Mouse (Mus musculus) spleen, postnatal 14 days (tissue): ENCODE results near the gene Clasp1.

ENCODE experiments used
- DNase-seq, 2 experiments: peaks; one replicate each; pipeline ENCODE4 v3.0.0; 2021 to 2022; ENCODE audit warnings: low spot score in 2 of 2

Clasp1 gene

DNA sequence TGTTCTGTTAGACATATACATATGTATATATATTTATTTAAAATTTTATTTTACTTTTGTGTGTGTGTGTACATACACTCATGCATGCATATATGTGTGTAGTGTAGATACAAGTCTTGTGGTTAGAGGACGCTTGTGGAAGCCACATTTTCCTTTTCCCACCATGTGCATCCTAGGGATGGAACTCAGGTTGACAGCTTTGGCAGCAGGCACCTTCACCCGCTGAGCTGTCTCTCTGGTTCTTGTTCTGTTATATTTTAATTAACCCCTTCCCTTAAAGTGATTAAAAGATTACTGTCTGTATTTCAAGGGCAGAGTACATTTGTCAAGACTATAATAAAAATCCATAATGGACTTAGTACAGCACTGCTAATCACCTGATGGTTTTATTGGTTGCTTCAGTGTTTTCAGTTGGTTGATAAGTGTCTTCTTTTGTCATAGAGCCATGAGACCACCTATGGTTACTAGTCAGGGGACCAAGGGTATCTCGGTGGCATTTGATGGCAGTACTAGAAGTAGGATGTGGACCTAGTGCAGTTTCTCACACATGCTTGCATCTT is 62.1 kb downstream of the Clasp1 start:
- DNase-seq = no peak

DNA sequence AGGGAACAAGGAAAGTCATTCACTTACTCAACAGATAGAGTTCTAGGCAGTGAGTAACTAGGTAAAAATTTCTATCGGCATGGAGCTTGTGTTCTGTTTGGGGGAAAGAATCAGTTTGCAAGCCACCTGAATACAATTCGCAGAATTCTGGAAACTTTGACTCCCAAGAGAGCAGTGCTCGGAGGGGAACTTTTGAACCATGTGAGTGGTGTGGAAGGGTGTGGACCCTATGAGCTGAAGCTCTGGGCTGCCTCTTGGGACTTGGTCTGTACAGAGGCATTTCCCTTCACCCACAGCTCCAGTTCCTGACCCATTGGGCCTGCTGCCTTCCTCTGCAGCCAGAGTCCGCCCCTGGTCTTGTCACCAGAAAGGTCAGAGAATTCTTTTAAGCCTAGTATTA is 64.7 kb downstream of the Clasp1 start:
- no peak for DNase-seq

DNA sequence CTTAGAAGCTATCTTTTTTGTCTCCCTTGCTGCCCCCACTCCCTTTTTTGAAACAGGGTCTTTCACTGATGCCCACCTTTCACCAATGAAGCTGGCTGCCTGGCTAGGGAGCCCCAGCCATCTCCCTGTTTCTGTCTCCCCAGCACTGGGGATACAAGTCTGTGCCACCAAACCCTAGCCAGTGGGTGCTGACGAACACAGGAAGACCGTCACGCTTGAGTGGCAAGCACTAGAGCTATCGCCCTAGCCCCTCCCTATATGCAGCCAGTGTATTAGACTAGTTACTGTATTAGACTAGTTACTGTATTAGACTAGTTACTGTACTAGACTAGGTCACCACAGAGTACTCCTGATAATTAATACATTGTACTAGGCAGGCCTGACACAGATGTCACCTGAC is 66.0 kb downstream of the Clasp1 start:
- peak; percentile 28 to 46 for DNase-seq

DNA sequence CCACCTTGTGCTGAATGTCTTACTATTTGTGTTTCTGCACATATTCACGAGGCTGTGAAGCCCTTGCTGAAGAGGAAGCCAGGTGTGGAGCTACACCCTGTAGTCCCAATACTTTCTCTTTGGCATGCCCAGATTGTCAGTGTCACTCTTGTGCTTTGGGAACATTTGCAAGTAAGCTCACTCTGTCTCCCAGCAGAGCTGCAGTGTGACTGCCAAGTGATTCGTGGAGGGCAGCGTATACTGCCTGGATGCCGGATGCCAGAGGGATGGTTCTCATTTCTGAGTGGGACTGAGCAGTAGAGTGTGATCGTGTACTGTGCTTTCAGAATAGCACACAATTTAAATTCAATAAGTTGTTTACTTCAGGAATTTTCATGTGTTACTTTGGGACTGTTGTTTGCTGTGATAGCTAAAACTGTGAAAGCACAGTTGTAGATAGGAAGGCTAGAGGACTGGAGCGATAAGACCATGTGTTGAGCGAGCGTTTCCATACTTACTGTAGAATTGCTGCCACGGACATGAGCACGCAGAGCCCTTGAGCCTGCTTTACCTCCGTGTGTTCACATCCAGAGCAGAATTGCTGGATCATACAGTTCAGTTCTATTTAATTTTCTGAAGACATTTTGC is 68.5 kb downstream of the Clasp1 start:
- DNase-seq = no peak

DNA sequence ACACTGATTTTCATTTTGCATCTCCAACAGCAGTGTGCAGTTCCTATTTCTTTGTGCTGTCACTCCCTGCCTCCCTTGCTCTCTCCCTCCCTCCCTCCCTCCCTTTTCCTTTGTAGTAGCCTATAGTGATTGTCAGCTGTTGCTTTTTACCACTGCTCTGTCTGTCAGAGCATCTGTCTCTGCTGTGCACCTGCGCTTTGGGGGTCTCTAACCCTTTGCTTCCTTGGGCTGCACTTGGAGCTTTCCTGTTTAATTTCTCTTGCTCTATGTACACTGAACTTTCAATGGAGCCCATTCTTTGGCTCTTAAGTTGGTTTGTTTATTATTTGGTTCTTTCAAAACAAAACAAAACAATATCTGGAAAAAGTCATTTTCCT is 69.0 kb downstream of the Clasp1 start:
- DNase-seq = no peak

DNA sequence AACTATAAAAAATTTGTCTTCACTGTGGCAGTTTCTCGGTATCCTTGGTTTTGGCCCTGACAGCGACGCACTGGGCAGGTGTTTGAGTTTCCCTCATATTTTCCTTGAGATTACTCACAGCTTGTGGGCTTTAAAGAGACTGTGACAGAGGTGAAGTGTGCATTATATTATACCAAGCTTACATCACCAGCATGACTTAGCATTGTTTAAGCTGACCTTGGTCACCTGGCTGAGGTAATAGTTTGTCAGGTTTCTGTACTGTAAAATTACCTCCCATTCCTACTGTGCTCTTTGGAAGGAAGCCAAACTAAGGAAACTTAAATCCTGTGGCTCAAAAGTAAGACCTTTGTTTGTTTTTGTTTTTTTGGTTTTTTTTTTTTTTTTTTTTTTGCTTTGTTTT is 69.4 kb downstream of the Clasp1 start:
- DNase-seq = no peak

DNA sequence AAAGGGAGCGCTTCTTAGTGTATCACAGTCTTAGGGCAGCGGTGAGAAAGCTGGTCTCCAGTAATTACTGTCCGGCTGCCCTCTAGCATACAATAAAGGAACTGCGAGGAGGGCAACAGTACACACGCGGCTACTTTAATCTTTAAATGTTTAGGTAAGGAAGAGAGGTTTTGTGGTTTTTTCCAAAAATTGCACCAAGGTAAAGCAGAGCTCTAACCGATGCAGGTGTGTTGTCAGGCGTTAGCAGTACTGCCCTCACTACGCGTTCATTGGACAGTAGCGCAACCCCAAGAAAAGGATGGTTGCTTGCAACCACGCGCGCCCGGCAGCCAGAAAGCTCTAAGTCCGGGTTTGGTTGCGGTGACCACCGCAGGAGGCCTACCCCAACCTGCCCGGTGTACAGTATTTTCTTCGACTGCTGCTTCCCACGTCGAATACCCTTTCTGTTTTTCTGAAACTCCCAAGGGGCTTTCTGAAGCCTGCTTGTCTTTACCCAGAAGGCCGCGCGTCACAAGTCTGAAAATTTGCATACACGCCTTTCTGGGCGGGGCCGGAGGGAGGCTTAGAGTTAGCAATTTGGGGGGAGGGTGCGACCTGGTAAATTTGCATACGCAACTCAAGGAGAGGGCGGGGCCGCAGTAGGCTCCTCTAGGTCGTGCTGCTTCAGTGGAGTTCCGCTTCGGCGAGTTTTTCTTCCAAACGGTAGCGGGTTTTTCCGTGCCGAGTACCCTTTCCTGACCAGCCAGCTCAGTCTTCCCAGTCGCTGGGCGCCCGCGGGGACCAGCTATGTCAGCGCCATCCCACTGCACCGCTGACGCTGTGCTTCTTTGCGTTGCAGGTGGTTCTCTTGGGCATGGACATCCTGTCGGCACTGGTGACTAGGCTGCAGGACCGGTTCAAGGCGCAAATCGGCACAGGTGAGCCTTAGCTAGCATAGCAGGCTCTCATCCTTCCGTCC is 70.4 kb downstream of the Clasp1 start:
- DNase-seq = peak; percentile 87 to 90

DNA sequence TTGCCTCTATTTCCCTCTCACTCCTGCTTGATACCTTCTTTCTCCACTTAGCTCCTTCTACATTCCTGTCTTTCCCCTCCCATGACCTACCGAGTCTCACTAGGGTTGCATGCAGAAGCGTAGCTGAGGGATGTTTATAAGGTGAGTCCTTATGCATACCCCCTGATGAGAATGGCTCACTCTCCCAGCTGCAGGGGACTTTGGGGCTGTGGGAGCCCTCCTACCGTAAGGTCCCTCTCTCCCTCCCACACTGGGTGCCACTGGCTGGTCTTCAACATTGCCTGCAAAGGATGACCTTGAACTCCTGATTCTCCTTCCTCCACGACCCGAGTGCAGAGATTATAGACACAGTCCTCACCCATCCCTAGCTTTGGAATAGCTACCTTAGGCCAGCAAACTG is 71.9 kb downstream of the Clasp1 start:
- no peak for DNase-seq

DNA sequence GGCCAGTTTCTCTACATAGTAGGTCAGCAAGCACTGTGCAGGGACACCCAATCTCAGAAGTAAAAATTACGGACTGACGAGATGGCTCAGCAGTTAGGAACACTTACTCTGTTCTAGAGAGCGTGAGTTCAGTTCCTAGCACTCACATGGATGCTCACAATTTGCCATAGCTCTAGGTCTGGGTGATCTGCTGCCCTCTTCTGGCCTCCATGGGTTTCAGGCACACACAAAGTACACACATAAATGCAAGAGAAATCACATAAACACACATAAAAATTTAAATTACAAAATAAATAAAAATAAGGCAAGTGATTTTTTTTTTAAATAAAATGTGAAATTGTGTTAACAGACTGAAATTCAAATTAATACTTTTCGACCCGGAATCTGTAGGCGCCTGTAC is 77.2 kb downstream of the Clasp1 start:
- DNase-seq = no peak

DNA sequence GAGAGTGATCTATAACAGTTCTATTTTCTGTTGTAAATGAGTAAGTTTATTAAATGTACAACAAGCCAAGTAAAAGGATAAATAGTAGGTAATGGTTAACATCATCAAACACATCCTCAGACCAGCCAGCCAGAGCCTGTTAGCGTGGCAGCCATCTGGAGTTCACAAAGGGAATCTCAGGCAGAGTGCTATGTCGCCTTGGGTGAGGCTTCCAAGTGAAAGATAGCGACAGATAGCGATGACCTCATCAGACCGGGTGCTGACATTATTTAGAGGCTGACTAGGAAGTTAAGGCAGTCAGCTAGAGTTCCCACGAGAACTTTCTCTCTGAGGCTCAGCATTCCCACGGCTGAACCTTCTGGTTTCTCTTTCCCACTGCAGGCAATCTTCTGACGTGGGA is 83.5 kb downstream of the Clasp1 start:
- DNase-seq = no peak

DNA sequence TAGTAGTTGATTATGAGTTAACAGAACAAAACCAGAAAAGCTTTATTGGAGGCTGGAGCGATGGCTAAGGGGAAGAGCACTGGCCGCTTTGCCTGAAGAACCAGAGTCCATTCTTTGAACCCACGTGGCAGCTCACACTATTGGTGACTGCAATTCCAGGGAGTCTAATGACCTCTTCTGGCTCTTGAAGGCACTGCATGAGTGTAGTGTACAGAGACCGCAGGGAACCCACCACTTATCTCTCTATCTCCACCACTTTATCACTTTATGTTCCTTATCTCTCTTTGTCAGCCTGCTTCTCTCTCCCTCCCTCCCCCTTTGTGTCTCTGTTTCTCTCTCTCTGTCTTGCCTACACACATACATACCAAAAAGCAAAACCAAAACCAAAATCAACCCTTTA is 88.1 kb downstream of the Clasp1 start:
- DNase-seq = no peak

DNA sequence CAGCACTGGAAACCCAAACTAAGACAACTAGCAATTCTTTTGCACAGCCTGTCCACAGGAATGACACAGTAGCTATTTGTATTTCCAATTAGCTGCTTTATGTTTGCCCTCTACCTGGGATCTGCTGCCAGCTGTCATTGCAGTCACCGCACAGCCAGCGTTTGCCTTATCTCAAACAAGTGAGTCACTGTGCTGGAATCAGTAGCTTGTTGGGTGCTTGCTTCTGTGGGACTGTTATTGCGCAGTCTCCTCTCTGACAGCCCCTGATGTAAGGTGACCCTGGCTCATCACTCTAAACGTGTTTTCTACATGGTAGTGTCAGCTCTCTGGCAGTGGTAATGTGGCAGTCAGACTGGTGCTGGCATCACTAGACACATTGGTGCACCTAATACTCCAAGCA is 90.4 kb downstream of the Clasp1 start:
- no peak for DNase-seq

DNA sequence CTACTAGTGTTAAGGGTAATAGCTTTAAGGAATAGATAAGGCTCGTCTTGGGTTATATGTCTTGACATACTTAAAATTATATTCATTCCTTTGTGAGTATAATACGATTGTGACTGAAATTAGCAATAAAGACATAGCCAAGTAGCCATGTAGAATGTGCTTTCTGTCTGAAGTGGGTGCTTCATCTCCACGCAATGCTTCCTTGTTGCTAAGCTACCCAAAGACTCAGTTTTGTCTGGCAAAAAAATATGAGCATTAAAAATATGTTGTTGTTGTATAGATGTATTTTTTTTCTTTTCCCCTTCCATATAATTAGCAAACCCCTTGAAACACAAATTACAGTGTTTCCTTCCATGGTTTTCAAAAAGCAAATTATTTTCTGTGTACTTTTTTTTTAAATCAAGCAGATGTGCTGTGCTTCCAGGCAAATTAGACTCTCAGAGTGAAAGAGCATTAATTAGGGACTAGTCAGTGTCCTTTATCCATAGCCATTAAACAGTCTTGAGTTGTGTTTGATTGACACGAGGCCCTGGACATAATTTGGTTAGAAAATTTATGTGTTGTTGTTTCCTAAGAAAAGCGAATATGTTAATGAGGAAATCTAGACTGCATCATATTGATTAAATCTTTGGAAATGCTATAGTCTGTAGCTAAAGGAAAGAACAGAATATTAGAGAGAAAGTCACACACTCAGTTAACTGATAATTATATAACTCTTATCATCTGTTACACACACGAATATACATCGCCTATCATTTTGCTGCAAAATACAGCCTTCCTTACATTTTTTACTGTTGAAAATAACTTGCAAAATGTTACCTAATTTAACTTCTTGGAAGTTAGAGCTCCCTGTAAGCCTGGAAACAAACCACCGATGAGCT is 91.9 kb downstream of the Clasp1 start:
- no peak for DNase-seq

DNA sequence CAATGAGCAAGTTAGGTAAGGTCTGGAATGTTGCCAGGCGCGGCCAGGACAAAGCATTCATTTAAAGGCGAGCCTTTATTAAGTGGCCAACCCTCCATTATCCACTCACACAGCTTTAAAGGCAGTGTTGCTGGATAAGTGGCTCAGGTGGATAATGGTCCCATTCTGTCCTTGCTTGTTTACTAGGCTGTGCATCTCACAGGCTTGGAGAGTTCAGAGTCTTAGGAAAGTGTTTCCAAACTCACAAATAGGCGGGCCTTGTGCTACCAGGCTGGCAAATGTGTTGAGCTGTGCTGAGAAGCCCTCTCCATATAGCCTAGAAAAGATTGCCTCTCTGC is 92.5 kb downstream of the Clasp1 start:
- no peak for DNase-seq

DNA sequence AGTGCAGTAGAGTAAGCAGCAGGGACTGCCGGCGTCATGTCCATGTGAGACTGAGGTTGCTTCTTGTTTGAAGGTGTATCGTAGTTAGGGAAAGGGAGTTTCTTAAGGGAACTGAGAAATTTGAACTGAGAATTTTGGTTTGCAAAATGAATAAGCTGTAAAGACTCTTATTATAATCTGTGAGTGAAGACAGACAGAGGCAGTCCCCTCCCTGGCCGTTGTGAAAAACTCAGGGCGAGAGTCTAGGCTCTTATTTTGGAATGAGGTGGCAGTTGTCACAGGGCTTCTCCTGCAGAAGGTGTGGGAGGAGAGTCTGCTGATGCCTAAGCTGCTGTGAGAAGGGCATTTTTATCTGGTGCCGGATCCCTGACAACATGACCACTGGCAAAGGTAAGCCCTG is 92.8 kb downstream of the Clasp1 start:
- DNase-seq = no peak

DNA sequence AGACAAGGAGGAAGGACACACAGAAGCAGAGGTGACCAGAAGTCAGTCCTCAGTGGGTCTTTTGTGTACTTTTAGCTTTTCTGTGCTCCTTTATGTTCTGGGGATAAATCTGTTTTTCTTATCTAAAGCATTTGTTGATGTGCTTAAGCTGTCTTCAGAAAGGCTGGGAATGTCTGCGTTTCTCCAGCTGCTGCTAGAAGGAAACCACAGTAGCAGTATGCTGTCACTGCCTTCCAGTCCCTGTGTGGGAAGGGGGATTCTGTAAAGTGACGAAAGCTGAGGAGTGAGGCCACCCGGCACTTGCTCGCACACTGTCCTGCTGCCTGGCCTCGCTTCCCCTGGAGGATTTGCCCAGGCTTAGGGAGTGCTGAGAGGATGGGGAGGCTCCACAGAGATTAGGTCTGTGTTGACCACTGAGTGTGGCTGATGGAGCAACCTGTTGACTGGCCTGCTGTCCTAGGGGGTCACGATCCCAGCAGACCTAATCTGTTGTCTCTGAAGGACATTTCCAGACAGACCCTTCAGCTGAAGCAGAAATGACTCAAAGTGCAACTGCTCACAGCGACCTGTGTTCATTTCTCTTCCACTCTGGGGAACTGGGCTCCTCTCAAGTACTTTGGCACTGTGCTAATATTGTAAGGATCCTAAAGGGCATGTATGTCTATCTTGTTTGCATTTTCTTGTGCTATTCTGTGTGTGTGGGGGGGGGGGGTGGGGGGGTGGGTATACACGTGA is 93.6 kb downstream of the Clasp1 start:
- no peak for DNase-seq

DNA sequence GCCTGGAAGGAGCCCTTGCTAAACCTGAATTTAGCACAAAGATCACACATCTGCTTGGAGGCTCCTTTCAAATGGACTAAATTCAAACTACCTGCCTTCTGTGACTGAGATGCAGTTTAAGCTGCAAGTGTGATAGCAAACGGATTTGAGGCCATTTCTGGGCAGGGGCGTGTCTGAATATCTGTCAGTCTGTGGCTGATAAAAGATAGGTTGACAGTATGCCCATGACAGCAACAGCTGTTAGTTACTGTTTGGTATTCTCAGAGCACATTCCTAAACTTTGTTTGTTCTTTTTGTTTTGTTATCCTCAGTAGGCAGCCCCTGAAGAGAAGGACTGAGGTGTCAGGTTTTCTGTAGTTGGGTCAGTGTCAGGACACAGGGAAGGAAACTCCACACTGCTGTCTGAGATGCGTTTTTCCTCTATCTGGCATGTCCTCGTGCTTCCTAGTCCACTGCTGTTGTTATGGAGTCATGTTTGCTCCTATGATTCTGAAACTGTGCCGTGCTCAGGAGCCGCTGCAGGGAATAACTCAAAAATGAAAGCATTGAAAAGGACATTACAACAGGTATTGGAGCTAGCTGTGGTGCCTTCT is 94.7 kb downstream of the Clasp1 start:
- DNase-seq = no peak

DNA sequence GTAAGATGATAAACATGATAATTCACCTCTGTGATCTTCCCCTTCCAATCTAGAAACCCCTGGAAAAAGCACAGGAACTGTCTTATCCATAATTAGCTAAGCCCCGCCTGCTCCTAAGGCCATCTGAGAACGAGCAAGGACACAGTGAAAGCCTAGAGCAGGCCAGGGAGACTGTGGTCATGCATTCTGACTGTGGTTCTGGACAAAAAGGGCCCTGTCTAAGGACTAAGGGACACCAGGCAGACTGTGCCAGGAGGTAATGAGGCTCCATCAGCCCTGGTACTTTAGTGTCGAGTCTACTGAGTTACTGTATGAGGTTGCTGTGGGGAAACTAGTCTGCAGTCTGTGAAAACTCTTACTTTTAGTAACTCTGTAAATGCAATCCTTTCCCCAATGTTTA is 96.7 kb downstream of the Clasp1 start:
- no peak for DNase-seq

DNA sequence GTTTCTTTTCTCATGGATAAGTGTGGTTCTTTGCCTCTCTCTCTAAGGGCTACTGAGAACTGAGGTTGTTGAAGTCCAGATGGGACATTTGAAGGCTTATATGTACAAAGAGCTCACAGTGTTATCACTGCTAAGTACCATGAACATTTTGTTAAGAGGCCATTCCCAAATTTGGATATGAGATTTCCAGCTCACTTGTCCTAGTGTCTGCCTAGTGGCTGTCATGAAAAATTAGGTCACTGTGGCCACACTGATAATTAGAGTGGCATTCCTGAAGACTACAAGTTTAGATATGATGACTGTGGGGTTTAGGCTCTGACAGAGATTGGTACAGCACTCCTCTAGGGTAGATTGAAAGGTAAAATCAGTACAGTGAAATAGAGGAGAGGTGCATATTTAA is 97.2 kb downstream of the Clasp1 start:
- no peak for DNase-seq

DNA sequence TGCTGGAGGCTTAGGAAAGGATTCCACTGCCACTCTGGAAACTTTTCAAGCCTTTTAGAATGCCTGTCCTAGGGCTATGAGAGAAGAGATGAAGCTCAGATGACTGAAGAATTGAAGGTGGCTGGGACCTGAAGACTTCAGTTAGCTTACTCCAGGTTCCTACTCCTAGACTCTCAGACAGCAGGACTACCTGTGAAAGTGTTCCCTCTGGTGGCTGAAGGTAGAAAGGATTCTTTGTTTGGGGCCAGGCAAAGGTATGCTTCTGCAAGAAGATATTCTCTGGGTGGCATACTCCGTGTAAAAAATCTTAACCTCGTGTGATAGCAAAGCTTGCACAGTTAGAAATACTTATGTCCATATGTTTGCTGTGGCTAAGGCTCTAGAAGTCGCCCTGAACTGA is 104.0 kb downstream of the Clasp1 start:
- DNase-seq = no peak

DNA sequence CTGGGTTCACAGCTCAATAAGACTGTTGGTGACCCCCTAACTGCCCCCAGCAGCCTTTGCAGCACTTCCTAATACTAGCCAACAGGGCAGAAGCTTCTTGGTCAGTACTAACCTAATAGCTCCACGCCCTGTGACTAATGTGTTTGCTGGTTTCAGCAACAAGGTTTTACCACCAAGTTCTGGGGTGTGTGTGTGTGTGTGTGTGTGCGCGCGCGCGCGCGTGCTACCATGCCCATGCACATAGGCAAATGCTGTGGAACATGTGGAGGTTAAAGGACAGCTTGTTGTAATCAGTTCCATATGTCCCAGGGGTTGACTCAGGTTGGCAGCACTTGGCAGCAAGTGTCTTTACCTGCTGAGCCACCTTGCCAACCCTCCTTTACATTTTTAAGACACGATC is 105.7 kb downstream of the Clasp1 start:
- no peak for DNase-seq
